ENCODE assay signal across 7 mouse cellular contexts in genomic region chr3:51031821-51032220, GRCm38 (mm10).
A peak's percentile ranks its signal among the peaks of the same experiment; 100 is the strongest.
DNase-seq lines count a peak whose midpoint lies in the region; ATAC-seq lines count a peak whose summit lies in the region.

No protein-coding gene starts in this region.

- 73% methylated on average over 8 of the region's 8 CpGs for WGBS in kidney, embryonic 16.5 days
- WGBS in embryonic facial prominence, embryonic 10.5 days = 45% methylated on average over 8 of the region's 8 CpGs

- no peak overlapping the region for H3K4me2 ChIP-seq in kidney, embryonic 16.5 days (replicated peaks; ENCODE audit: low read depth, low read length)

- no peaks in the 10 kb centered on the region for H3K4me1 ChIP-seq in kidney, embryonic 16.5 days (ENCODE audit: insufficient read depth, low read length)
- H3K4me1 ChIP-seq in embryonic facial prominence, embryonic 10.5 days = peaks cover 13% of the 10 kb centered on the region

- ATAC-seq in kidney, embryonic 16.5 days (ENCODE audit: low FRiP score, low TSS enrichment) = no peak; the same call in 1 of the 2 replicates

- no peaks in the 10 kb centered on the region for H3K9me3 ChIP-seq in kidney, embryonic 16.5 days (ENCODE audit: low read length)
- H3K9me3 ChIP-seq in embryonic facial prominence, embryonic 10.5 days = no peaks in the 10 kb centered on the region

- DNase-seq in kidney, adult 9 months = peak; percentile 9
- peak; percentile 65 for DNase-seq in embryonic facial prominence, embryonic 10.5 days (ENCODE audit: low spot score)
- DNase-seq in gastrocnemius, postnatal 25 days = peak; percentile 49
- peak; percentile 55 for DNase-seq in lung, postnatal 4 days
- DNase-seq in right cerebral cortex, adult 2 months (ENCODE audit: low spot score in 2 of 2) = no peak
- no peak for DNase-seq in spleen, postnatal 10 days (ENCODE audit: low spot score in 2 of 2)

- H3K4me3 ChIP-seq in kidney, embryonic 16.5 days (ENCODE audit: low read length) = no peak overlapping the region
- no peak overlapping the region for H3K4me3 ChIP-seq in embryonic facial prominence, embryonic 10.5 days

- H3K27ac ChIP-seq in kidney, embryonic 16.5 days (ENCODE audit: low read length) = no peak overlapping the region
- peak overlapping the region; percentile 63 for H3K27ac ChIP-seq in embryonic facial prominence, embryonic 10.5 days (replicated peaks)

- H3K9ac ChIP-seq in kidney, embryonic 16.5 days (replicated peaks; ENCODE audit: low read length) = no peak overlapping the region

- no peaks in the 10 kb centered on the region for H3K36me3 ChIP-seq in kidney, embryonic 16.5 days (ENCODE audit: insufficient read depth, low read length)
- no peaks in the 10 kb centered on the region for H3K36me3 ChIP-seq in embryonic facial prominence, embryonic 10.5 days (replicated peaks)

- H3K27me3 ChIP-seq in kidney, embryonic 16.5 days (ENCODE audit: insufficient read depth, low read length) = no peaks in the 10 kb centered on the region
- no peaks in the 10 kb centered on the region for H3K27me3 ChIP-seq in embryonic facial prominence, embryonic 10.5 days (replicated peaks; ENCODE audit: low read depth, poor library complexity, severe bottlenecking)

Comparison
In these comparisons a context has a peak if more than half of its experiments do, and no peak if none do; other contexts are left out.
1. DNase-seq: peak in kidney, adult 9 months (single experiment), embryonic facial prominence, embryonic 10.5 days (single experiment), gastrocnemius, postnatal 25 days (single experiment) and lung, postnatal 4 days (2 of 2); none in right cerebral cortex, adult 2 months (0 of 2) and spleen, postnatal 10 days (0 of 2).